Mouse (Mus musculus): ENCODE data around the gene Pik3r2. TPM values are rescaled to one million over a fixed set of nuclear protein-coding genes. Genes with fewer than 3 reads are reported as not detected.

The Pik3r2 gene
- polyA plus RNA-seq, 1 experiment from 2014 or later: 113 TPM

DNA sequence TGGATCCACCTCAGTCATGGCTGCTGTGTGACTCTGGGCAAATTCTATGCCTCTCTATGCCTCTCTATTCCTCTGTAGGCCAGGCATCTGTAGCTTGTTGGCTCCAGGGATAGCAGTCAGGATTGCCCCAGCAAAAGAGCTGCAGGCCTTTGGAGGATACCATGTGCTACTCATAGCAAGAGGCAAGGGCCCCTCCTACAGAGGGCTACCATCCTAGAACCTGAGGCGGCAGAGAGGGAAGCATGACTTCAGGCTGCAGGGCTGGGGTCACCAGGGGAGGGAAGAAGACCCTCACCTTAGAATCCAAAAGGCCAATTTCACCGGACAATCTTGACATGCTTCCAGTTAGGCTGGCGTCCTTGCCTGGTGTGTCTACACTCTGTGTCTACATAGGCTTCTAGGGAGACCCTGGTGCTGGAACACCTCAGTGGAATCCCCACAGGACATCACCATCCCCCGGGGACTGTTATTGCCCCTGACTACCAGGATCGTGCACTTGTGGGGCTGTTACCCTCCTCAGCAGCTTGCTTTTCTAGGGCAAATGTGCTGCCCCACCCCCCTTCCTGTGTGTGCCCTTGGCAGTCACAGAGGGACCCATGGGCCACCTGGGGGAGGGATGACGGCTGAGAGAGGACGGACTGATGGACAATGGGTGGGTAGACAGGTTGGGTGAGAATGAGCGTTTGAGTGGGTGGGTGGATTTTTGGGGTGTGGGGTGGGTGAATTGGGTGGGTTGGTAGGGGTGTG lies 32.6 kb upstream of the Pik3r2 start:
- 84% methylated on average over 8 of the region's 8 CpGs for WGBS
- peaks cover 8% of the 10 kb centered on the region for H3K4me1 ChIP-seq (replicated peaks)
- no peak overlapping the region for H3K9ac ChIP-seq
- H3K27ac ChIP-seq (replicated peaks): no peak overlapping the region
- no peaks in the 10 kb centered on the region for H3K36me3 ChIP-seq
- no peak overlapping the region for H3K4me2 ChIP-seq
- H3K27me3 ChIP-seq: peaks cover 19% of the 10 kb centered on the region
- ATAC-seq (ENCODE audit: low FRiP score, low read depth): no peak
- H3K4me3 ChIP-seq: no peak overlapping the region
- no peaks in the 10 kb centered on the region for H3K9me3 ChIP-seq

DNA sequence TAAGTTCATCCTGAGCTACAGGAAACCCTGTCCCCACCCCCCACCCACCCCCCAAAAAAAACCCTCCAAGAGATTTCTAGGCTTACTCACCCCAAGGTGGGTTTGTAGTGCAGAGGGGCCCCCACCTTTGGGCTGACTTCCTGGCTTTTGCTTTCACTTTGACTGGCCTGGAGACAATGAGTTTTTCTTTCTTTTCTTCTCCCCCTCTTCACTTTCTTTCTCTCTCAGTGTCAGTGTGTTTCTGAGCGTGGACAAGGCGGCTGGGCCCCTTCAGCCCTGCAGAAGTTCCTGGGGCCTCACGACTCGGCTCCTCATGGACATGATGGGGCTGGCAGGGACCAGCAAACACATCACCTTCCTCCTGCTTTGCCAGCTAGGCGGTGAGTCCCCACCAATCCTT lies 31.7 kb upstream of the Pik3r2 start, which contains the start of gene Il12rb1:
Il12rb1 (plus strand) TSS at position 211 of the 400 bp plus-strand sequence.
- H3K9ac ChIP-seq: no peak within 1 kb of the TSS
- no peak within 1 kb of the TSS for H3K27ac ChIP-seq (replicated peaks)
- no peak within 1 kb of the TSS for H3K4me3 ChIP-seq
- H3K27me3 ChIP-seq: peaks cover 27% of the 10 kb centered on the region
- no peak within 1 kb of the TSS for H3K4me2 ChIP-seq
- H3K4me1 ChIP-seq (replicated peaks): peaks cover 15% of the 10 kb centered on the region
- H3K9me3 ChIP-seq: no peaks in the 10 kb centered on the region
- 62% methylated on average over 5 of the region's 5 CpGs for WGBS
- ATAC-seq (ENCODE audit: low FRiP score, low read depth): no peak
- H3K36me3 ChIP-seq: no peaks in the 10 kb centered on the region

DNA sequence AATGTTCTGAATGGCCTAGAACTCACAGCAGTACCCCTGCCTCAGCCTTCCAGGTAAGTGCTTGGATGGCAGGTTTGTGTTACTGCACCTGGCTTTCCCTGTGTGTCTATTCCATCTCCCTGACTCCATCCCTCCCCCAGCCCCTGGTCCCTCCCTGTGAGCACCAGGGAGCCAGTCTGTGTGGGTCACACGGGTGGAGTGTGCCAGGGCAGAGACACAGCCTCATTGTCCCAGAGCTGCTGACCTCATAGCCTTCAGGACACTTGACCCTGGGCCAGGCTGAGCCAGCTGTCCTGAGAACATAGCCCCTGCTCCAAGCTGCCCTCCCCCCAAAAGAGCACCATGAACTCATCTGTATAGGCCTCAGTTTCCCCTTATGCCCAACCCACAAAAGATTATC lies 30.8 kb upstream of the Pik3r2 start:
- no peak for ATAC-seq (ENCODE audit: low FRiP score, low read depth)
- Histone ChIP-seq H3K36me3 (no peaks in the 10 kb centered on the region), H3K9ac (no peak overlapping the region), H3K4me1 (replicated peaks) (peaks cover 15% of the 10 kb centered on the region), H3K4me2 (no peak overlapping the region), H3K9me3 (no peaks in the 10 kb centered on the region), H3K4me3 (no peak overlapping the region), H3K27me3 (peaks cover 37% of the 10 kb centered on the region), H3K27ac (replicated peaks) (no peak overlapping the region)
- WGBS: 35% methylated on average over 1 of the region's 1 CpGs

- no peak overlapping the region for H3K27ac ChIP-seq (replicated peaks)
- 72% methylated on average over 4 of the region's 4 CpGs for WGBS
- no peak overlapping the region for H3K9ac ChIP-seq
- H3K9me3 ChIP-seq: no peaks in the 10 kb centered on the region
- H3K36me3 ChIP-seq: no peaks in the 10 kb centered on the region
- no peak for ATAC-seq (ENCODE audit: low FRiP score, low read depth)
- peaks cover 15% of the 10 kb centered on the region for H3K4me1 ChIP-seq (replicated peaks)
- H3K4me3 ChIP-seq: no peak overlapping the region
- H3K27me3 ChIP-seq: peaks cover 43% of the 10 kb centered on the region
- no peak overlapping the region for H3K4me2 ChIP-seq
These were observed 30.0 kb upstream of the Pik3r2 start for GRCm38 (mm10) chr8:70806541-70806940.

DNA sequence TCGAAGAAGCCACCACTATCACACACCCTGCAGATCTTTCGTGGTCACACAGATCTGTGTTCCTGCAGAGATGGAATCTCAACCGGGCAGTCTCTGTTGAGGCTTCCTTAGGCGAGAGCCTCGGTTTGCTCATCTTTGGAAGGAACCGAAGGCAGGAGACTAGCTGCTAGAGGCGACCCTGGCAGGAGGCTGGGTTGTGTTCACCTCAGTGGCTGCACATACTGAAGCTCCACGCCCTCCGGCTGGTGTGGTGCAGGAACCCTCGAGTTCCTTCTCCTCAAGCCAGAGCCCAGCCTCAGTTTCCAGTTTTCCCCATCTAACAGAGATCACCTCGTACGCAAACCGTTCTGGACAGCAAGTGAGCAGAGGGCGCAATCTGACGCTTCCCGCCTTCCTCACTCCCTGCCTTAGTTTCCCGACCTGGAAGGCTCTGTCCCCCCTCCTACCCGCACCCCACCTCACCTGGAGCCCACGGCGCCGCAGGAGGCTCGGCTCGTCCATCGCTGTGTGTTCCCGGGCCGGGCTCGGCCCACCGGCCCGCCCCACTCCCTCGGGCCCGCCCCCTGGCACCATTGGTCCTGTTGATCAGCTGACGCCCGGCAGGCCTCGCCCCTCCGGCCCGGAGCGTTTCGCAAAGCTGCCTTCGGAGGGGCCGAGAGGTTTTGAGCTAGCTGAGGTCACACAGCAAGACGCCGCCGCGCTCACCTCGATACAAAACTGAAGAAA lies 28.1 kb upstream of the Pik3r2 start, which contains the start of gene Mast3:
Mast3 (minus strand) TSS at position 574 of the 726 bp plus-strand sequence.
- Histone ChIP-seq H3K4me3 (peak within 1 kb of the TSS; percentile 54), H3K27ac (replicated peaks) (no peak within 1 kb of the TSS), H3K27me3 (peaks cover 45% of the 10 kb centered on the region), H3K4me1 (replicated peaks) (peaks cover 18% of the 10 kb centered on the region), H3K36me3 (no peaks in the 10 kb centered on the region), H3K9me3 (no peaks in the 10 kb centered on the region), H3K9ac (peak within 1 kb of the TSS; percentile 40), H3K4me2 (peak within 1 kb of the TSS; percentile 89)
- peak; percentile 84 for ATAC-seq (ENCODE audit: low FRiP score, low read depth)
- under 1% methylated on average over 45 of the region's 45 CpGs for WGBS

DNA sequence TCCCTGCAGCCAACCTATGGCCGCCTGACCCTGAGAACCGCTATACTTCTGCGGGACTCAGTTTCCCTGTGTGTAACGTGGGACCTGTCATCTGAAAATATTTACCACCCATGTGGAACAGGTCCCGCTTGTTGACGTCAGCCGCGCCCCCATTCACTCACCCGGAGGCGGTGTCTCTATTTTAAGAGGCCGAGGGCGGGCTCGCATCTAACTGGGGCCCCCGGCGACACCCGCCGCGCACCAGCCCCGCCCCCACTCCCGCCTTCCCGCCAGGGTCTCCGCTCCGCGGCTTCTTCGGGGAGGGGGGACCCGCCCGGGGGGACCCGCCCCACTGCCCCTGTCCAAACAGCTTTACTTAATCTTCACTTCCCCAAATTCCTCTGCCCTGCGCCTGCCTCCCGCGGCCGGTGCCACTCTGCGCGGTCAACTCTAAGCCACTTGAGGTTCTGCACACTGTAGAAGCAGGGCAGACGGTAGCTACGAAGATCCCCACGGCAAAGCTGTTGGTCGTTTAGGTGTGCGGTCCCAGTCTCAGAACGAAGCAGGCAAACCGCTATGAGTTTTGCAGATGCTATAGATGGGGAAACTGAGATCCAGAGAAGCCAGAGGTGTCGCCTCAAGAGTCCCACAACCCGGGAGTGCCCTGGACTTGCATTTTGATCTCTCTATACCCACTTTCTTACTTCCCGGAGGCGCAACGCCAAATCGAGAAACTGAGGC lies 27.4 kb upstream of the Pik3r2 start:
- Histone ChIP-seq H3K9ac (peak overlapping the region; percentile 40; the same call in 1 of the 2 replicates), H3K36me3 (no peaks in the 10 kb centered on the region), H3K4me2 (peak overlapping the region; percentile 89), H3K4me3 (peak overlapping the region; percentile 54), H3K9me3 (no peaks in the 10 kb centered on the region), H3K27me3 (peaks cover 52% of the 10 kb centered on the region), H3K27ac (replicated peaks) (no peak overlapping the region), H3K4me1 (replicated peaks) (peaks cover 18% of the 10 kb centered on the region)
- WGBS: 3% methylated on average over 47 of the region's 47 CpGs
- ATAC-seq (ENCODE audit: low FRiP score, low read depth): 0 out of 2 replicates have a peak, but pooled peaks have one; percentile 2

- peaks cover 55% of the 10 kb centered on the region for H3K27me3 ChIP-seq
These were observed 26.4 kb upstream of the Pik3r2 start for GRCm38 (mm10) chr8:70802786-70803510.

DNA sequence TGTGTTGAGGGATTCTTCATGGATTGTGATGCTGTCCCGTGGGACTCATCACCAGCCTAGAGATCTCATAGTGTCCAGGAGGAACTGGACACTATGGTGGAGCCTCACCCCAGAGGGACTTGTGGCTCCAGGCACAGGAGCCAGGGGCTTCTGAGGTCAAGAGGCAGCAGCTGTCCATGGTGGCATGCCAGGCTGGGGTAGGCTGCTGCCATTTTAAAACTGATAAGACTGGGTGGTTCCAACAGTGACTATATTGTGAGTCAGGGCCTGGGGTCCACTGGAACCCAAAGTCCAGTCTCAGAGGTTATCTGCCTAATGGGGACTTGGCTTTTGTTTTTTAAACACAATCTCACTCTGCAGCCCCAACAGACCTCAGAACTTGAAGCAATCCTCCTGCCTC lies 25.3 kb upstream of the Pik3r2 start:
- no peak overlapping the region for H3K4me3 ChIP-seq
- ATAC-seq (ENCODE audit: low FRiP score, low read depth): no peak
- peaks cover 53% of the 10 kb centered on the region for H3K27me3 ChIP-seq
- peaks cover 31% of the 10 kb centered on the region for H3K4me1 ChIP-seq (replicated peaks)
- no peak overlapping the region for H3K4me2 ChIP-seq
- 82% methylated on average over 1 of the region's 1 CpGs for WGBS
- H3K9me3 ChIP-seq: no peaks in the 10 kb centered on the region
- no peak overlapping the region for H3K9ac ChIP-seq
- H3K27ac ChIP-seq (replicated peaks): no peak overlapping the region
- H3K36me3 ChIP-seq: no peaks in the 10 kb centered on the region

More at GRCm38 (mm10) chr8:70802786-70803510, 26.4 kb upstream of the Pik3r2 start:
- Histone ChIP-seq H3K4me2 (no peak overlapping the region), H3K9me3 (no peaks in the 10 kb centered on the region), H3K9ac (no peak overlapping the region), H3K4me1 (replicated peaks) (peaks cover 26% of the 10 kb centered on the region), H3K27ac (replicated peaks) (no peak overlapping the region), H3K4me3 (no peak overlapping the region), H3K36me3 (no peaks in the 10 kb centered on the region)
- ATAC-seq (ENCODE audit: low FRiP score, low read depth): no peak
- 74% methylated on average over 11 of the region's 11 CpGs for WGBS

- 23% methylated on average over 15 of the region's 15 CpGs for WGBS
- no peak overlapping the region for H3K4me2 ChIP-seq
- H3K27me3 ChIP-seq: peaks cover 49% of the 10 kb centered on the region
- H3K9me3 ChIP-seq: no peaks in the 10 kb centered on the region
- H3K36me3 ChIP-seq: no peaks in the 10 kb centered on the region
- peaks cover 37% of the 10 kb centered on the region for H3K4me1 ChIP-seq (replicated peaks)
- no peak overlapping the region for H3K27ac ChIP-seq (replicated peaks)
- no peak for ATAC-seq (ENCODE audit: low FRiP score, low read depth)
- H3K9ac ChIP-seq: no peak overlapping the region
- no peak overlapping the region for H3K4me3 ChIP-seq
These were observed 24.6 kb upstream of the Pik3r2 start for GRCm38 (mm10) chr8:70801156-70801555.

DNA sequence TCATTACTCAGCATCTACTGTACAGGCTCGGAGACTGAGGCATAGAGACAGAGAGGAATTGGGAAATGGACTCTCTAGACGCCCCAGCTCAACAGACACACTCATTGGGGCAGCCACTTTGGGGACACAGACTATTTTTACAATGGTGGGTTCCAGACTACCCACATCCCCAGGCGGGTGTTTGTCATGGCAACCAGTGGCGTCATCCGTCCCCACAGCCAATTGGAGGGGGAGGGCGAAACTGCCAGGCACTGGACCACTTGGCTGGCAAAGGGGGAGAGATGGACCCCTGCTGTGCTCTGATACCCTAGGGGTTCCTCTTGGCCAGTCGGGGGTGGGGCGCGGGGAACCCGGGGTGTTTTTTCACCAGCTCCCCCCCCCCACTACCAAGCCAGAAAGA lies 24.1 kb upstream of the Pik3r2 start:
- no peak overlapping the region for H3K9ac ChIP-seq
- no peak for ATAC-seq (ENCODE audit: low FRiP score, low read depth)
- H3K9me3 ChIP-seq: no peaks in the 10 kb centered on the region
- 46% methylated on average over 10 of the region's 10 CpGs for WGBS
- H3K4me1 ChIP-seq (replicated peaks): peaks cover 42% of the 10 kb centered on the region
- H3K4me3 ChIP-seq: no peak overlapping the region
- no peak overlapping the region for H3K4me2 ChIP-seq
- H3K27ac ChIP-seq (replicated peaks): no peak overlapping the region
- H3K36me3 ChIP-seq: no peaks in the 10 kb centered on the region
- H3K27me3 ChIP-seq: peaks cover 45% of the 10 kb centered on the region

DNA sequence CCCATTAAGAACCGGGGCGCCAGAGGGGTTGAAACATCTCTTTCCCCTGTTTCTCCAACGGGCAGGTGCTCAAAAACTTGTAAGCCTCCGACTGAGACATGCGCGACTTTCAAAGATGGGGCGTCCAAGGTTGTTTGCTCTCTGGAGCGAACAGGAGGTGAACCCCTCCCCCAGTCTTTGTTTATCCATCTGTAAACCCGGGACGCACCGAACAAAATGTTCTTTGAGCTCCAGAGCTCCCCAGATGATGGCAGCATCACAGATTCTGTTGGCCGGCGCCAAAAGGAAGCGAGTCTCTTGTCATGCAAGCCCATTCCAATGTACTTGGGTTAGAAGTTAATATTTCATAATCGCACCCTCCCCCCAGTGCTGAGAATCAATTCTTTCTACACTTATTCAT lies 21.8 kb upstream of the Pik3r2 start:
- H3K27me3 ChIP-seq: peaks cover 28% of the 10 kb centered on the region

More for the DNA sequence above, 21.8 kb upstream of the Pik3r2 start:
- 8% methylated on average over 15 of the region's 15 CpGs for WGBS
- H3K27ac ChIP-seq (replicated peaks): no peak overlapping the region
- H3K4me1 ChIP-seq (replicated peaks): peaks cover 33% of the 10 kb centered on the region
- no peak for ATAC-seq (ENCODE audit: low FRiP score, low read depth)
- peak overlapping the region; percentile 67 for H3K4me3 ChIP-seq
- peak overlapping the region; percentile 97 for H3K4me2 ChIP-seq
- H3K36me3 ChIP-seq: no peaks in the 10 kb centered on the region
- no peaks in the 10 kb centered on the region for H3K9me3 ChIP-seq
- H3K9ac ChIP-seq: no peak overlapping the region

Measured in hindbrain, embryonic 15.5 days (tissue).